Mouse (Mus musculus): Measurements from ENCODE around the gene Cdk2ap2.
A peak's percentile ranks its signal among the peaks of the same experiment; 100 is the strongest.

The Cdk2ap2 gene

GRCm38 (mm10) chr19:4094774-4095303 lies 2.1 kb upstream of the Cdk2ap2 start:
- no peak for DNase-seq

GRCm38 (mm10) chr19:4095802-4096201 lies 1.2 kb upstream of the Cdk2ap2 start:
- no peak for DNase-seq

DNA sequence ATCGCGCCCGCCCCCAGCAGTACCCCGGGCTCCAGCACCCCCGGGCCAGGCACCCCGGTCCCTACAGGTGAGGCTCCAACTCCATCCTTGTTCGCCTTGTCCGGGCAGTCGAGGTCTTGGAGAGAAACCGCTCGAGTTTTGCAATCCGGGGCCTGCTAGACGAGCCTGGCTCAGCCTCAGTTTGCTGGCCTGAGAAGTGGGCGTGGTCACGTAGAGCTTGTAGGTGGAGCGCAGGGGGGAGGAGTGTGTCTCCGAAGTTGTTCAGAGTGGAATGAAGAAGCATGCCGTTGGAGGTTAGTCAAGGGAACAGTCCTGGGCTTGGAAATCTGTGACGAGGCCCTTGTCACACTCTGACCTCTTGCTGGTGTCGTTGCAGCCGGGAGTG lies 451 bp downstream of the Cdk2ap2 start:
- peak in 1 of 2 experiments; percentile 79 for DNase-seq

GRCm38 (mm10) chr19:4098426-4098825 lies 1.4 kb downstream of the Cdk2ap2 start:
- DNase-seq: peak in 1 of 2 experiments; percentile 42

GRCm38 (mm10) chr19:4099056-4099455 lies 2.1 kb downstream of the Cdk2ap2 start:
- peak; percentile 92 to 95 for DNase-seq

DNA sequence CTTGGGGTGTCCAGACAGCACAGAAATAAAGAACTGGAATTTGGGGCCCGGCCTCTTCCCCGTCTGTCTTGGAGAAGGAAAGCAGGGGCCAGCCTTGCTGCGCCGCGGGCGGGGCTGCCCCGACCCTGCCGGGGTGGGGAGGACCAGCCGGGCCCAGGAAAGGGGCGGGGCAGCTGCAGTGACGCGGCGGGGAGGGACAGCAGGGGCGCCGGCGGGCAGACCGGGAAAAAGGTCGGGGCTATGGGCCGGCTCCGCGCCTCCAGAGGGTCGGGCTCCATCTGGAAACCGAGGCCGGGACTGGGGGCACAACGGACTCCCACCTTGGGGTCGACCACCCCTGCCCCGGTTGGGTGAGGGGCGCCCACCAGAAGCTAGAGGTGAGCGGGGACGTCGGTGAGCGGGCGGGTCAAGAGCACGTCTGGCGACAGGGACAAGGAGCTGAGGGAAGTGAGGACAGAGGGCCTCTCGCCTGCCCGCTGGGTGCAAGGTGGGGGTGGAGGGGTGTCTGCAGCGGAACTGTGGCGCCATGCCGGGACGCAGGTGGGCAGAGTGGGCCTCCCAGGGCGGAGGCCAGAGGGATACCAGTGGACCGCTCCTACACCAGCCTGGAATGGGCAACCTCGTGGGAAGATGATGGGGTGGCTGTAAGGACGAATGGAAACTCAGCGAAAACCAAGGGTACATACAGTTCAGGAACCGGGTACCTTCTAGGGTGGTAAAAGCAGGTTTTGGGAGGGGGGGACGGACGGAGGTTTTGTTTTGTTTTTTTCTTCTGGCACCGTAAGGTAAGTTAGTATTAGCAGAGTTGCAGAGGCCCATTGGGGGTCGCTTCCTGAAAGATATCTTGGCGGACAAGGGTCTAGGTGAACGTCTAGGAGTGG lies 3.1 kb downstream of the Cdk2ap2 start, which contains the start of gene Pitpnm1:
Gene Pitpnm1 (plus strand): TSS at position 162 of the 881 bp plus-strand sequence.
- peak; percentile 75 to 80 for DNase-seq

DNA sequence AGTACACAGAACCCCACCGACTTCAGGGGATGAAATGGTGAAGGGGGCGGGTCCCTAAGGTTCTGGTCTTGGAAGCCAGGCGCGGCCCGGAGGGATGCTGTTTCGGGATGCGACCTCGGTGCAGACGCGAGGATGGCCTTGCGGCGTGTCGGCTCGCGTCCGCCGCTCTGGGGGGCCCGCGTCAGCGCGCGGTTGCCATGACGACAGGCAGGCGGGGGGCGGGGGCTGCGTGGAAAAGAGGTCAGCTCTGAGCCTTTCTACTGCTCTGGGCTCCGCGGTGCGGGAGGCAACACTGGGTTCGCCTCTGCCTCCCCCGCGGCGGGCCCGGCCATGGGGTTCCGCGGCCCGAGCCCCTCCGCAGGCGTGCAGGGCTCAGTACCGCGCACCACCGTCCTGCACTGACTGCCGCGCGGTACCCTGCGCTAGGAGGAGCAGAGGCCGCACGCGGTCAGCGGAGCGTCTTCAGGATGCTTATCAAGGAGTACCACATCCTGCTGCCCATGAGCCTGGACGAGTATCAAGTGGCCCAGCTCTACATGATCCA lies 3.8 kb downstream of the Cdk2ap2 start:
- peak; percentile 78 to 88 for DNase-seq

- peak; percentile 44 to 56 for DNase-seq
These were observed 4.5 kb downstream of the Cdk2ap2 start for GRCm38 (mm10) chr19:4101466-4101865.

DNA sequence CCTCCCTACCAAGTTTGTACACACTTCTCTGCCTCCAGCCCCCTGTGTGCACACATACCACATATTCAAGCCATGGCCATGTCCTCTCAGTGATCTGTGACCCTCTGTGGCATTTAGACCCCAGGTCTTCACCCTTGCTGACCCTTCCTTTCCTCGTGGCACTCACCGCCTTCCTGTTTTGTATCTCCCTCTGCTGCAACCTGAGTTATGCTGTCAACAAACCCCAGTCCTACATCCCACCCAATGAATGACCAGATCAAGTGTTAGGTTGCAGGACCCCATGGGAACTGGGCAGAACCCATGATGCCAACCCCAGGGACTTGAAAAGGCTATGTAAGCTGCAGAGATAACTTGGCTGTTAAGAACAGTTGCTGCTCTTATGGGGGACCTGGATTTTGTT lies 5.1 kb downstream of the Cdk2ap2 start:
- peak in 1 of 2 experiments; percentile 9 for DNase-seq

GRCm38 (mm10) chr19:4102626-4103025 lies 5.6 kb downstream of the Cdk2ap2 start:
- peak; percentile 72 to 74 for DNase-seq

GRCm38 (mm10) chr19:4103294-4103693 lies 6.3 kb downstream of the Cdk2ap2 start:
- peak in 1 of 2 experiments; percentile 55 for DNase-seq

DNA sequence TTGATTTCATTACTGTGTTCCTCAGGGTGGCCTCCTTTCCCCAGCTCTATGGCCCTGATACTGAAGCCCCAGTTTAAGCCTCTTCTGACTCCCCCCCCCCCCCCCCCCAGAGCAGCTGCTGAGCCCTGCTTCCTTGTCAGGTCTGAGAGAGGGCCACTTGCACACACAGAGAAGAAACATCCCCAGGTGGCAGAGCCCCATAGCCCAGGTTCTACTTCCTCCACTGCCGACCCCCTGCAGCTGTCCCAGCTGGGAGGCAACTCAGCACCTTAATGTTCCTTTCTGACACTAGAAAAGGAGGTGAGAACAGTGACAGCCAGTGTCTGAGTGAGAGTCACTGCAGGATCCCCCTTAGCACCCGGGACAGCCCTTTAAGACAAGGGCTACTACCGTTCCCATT lies 6.8 kb downstream of the Cdk2ap2 start:
- no peak for DNase-seq

DNA sequence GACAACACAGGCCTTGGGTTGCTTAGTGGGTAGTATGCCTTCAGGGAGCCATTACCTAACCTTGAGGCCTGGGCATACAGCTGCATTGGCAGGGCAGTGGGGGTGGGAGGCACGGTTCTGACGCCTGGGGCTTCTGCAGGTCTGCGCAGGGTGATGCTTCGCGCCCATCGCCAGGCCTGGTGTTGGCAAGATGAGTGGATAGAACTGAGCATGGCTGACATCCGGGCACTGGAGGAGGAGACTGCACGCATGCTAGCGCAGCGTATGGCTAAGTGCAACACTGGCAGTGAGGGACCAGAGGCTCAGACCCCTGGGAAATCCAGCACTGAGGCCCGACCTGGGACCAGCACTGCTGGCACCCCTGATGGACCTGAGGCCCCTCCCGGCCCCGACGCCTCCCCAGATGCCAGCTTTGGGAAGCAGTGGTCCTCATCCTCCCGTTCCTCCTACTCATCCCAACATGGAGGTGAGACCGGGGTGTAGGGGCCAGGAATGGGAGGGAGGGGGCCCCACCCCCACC lies 7.8 kb downstream of the Cdk2ap2 start:
- peak in 1 of 2 experiments; percentile 18 for DNase-seq

- DNase-seq: no peak
These were observed 9.7 kb downstream of the Cdk2ap2 start for GRCm38 (mm10) chr19:4106654-4107053.

- no peak for DNase-seq
These were observed 11.6 kb downstream of the Cdk2ap2 start for GRCm38 (mm10) chr19:4108535-4108934.

- DNase-seq: no peak
These were observed 15.3 kb downstream of the Cdk2ap2 start for GRCm38 (mm10) chr19:4112063-4112960.

DNA sequence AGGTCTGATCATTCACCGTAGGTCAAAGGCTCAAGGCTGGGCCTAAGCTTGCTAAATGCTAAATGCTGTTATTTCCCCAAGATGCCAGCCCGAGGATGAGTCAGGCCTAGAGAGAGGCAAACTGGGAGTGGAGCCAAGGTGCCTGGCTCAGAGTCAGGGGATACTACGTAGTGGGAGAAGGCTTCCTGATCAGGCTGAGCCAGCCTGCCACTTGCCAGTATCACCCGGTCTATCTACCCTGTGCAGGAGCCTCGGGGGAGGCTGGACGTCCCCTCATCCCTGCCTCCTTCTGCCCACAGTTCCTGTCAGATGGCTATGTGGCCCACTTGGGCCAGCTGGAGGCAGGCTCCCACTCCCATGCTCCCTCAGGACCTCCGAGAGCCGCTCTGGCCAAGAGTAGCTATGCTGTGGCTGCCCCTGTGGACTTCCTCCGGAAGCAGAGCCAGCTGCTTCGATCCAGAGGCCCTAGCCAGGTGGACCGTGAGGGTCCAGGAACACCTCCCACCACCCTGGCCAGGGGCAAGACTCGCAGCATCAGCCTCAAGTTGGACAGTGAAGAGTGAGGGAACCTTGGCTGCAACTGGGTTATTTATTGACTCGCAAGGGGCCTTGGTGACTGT lies 16.3 kb downstream of the Cdk2ap2 start:
- DNase-seq: peak; percentile 96 to 98

DNA sequence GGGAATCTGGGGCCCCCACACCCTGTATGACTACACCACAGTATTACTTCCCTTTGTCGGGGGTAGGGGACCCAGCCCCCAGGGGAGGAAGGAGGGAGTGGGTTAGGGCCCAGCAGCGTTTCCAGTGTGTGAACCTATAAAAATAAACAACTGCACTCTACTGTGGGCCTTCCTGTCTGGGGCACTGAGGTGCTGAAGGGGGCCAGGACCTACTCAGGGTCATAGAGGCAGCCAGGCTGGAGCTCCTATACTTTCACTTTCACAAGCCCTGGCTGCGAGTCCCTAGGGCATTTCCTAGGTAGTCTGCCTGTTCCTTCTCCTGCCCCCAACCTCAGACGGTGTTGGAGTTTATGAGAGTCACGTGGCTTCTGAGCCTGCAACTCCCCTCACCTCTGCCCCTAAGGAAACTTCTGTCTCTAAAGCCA lies 16.8 kb downstream of the Cdk2ap2 start:
- DNase-seq: no peak

- DNase-seq: no peak
These were observed 17.6 kb downstream of the Cdk2ap2 start for GRCm38 (mm10) chr19:4114551-4114950.

DNA sequence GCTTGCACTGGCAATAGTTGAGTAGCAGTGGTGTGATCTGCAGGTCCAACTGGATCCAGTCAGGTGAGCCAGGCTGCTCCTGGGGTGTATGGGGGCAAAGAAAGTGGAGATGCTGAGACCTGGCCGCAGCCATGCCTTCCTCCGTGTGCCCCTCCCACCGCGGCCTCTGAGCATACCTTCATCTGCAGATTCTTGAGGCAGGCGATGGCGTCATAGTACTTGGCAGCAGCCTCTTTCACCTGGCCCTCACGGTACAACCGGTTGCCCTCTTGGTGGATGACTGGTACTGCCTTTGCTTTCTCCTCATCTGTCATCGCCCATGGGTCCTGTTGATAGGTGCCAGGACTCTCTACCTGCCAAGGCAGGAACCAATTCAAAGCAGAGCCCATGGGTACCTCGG lies 18.2 kb downstream of the Cdk2ap2 start:
- DNase-seq: no peak

DNA sequence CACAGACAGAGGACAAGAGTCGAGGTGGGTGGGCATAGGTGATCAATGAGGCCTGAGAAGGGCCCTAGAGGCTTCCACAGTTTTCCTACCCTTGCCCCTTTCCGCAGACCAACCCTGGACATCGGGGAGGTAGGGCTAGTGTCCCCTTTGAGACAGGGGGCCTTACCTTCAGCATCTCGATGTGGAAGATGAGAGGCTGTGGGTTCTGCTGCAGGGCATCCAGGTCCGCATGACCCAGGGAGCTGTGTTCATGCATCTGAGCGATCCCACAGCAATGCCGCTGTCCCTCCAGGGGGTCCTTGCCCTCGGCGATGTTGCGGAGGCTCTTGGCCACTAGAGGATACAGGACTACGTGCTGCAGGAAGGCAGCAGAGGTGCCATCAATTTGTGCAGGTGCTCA lies 18.8 kb downstream of the Cdk2ap2 start:
- DNase-seq: no peak

- no peak for DNase-seq
These were observed 20.0 kb downstream of the Cdk2ap2 start for GRCm38 (mm10) chr19:4117006-4117405.

Data from cerebellum, adult 18-20 months (tissue).